Mouse (Mus musculus) Patski (cell line): ENCODE data around the gene Dhx32. TPM values are rescaled to one million over a fixed set of nuclear protein-coding genes. Genes with fewer than 3 reads are reported as not detected.
A peak's percentile ranks its signal among the peaks of the same experiment; 100 is the strongest.

Source experiments
- ATAC-seq: fragments of 100-300 bp; one replicate; pipeline ENCODE4 v1.8.0; 2021
- CTCF ChIA-PET: fragments of 350-600 bp; sonication (Branson Sonifier 250); formaldehyde crosslinking; loops from one replicate; lab custom pipeline; 2022; ENCODE audit warnings: inconsistent platforms; lab: Charles Lee
- POLR2A ChIA-PET: fragments of 350-600 bp; sonication (Branson Sonifier 250); formaldehyde crosslinking; loops from one replicate; lab custom pipeline; 2022; ENCODE audit warnings: antibody characterized with exemption, inconsistent platforms; lab: Charles Lee
- DNase-seq: peaks from one replicate; pipeline ENCODE4 v3.0.0-alpha.2; 2011; ENCODE audit warnings: low read depth, low spot score
- H3K27me3 ChIP-seq: fragments of 371-371 bp; one replicate; pipeline ENCODE4 v1.5.1; 2021
- CTCF ChIP-seq: fragments of 100-300 bp; IDR thresholded peaks from one replicate; pipeline ENCODE4 v1.5.1; 2021
- in situ Hi-C: fragments of 300-500 bp; cut with MboI; formaldehyde crosslinking; loops from 3 replicates; pipeline ENCODE4 v1.11.1; 2018; ENCODE audit warnings: low pct_unique_long_range_greater_than_20kb, mixed read lengths
- polyA plus RNA-seq: library from polyadenylated mRNA; unstranded; gene quantifications from one replicate; pipeline ENCODE4 v1.2.3, GENCODE M21; 2021

Gene Dhx32
- polyA plus RNA-seq, 1 experiment from 2014 or later: 45.6 TPM

- no peak for TF ChIP-seq CTCF
- ChIA-PET POLR2A (interaction anchor here (1.3 to 2.4 kb wide), 2 partner anchors 10 to 18 kb away, joined by 3 to 8 read pairs; no protein-coding TSS in a partner anchor), CTCF (interaction anchor here (1.5 to 2.2 kb wide), 2 partner anchors 19 to 27 kb away, joined by 3 to 7 read pairs; no protein-coding TSS in a partner anchor)
- DNase-seq (no peak), ATAC-seq (no peak)
- no peaks in the 10 kb centered on the region for H3K27me3 ChIP-seq
- in situ Hi-C loops: no loop called here
Measured at GRCm38 (mm10) chr7:133775179-133775578, 7.3 kb downstream of the Dhx32 start.

GRCm38 (mm10) chr7:133768517-133768916 lies 14.0 kb downstream of the Dhx32 start:
- in situ Hi-C loops: no loop called here
- TF ChIP-seq CTCF: no peak
- ATAC-seq (no peak), DNase-seq (no peak)
- no peaks in the 10 kb centered on the region for H3K27me3 ChIP-seq
- ChIA-PET POLR2A (no interaction called here), CTCF (interaction anchor here (1.3 kb wide), 1 partner anchor 41 kb away, joined by 3 read pairs; no protein-coding TSS in a partner anchor)

- no peaks in the 10 kb centered on the region for H3K27me3 ChIP-seq
- in situ Hi-C loops: no loop called here
- TF ChIP-seq CTCF: no peak
- DNase-seq (no peak), ATAC-seq (no peak)
- ChIA-PET POLR2A (no interaction called here), CTCF (interaction anchor here (1.3 kb wide), 1 partner anchor 40 kb away, joined by 3 read pairs; no protein-coding TSS in a partner anchor)
Measured at GRCm38 (mm10) chr7:133768027-133768426, 14.5 kb downstream of the Dhx32 start.

GRCm38 (mm10) chr7:133765849-133766243 lies 16.7 kb downstream of the Dhx32 start:
- no peak for TF ChIP-seq CTCF
- CTCF ChIA-PET: no interaction called here

GRCm38 (mm10) chr7:133765240-133765848 lies 17.2 kb downstream of the Dhx32 start:
- no peak for DNase-seq
- no peak for ATAC-seq
- no peaks in the 10 kb centered on the region for H3K27me3 ChIP-seq
- in situ Hi-C loops: no loop called here
- ChIA-PET CTCF (interaction anchor here (1.4 kb wide), 1 partner anchor 57 kb away, joined by 3 read pairs; the partner anchor contains the start of gene Bccip), POLR2A (interaction anchor here (0.5 to 1.0 kb wide), 3 partner anchors 8 to 11 kb away, joined by 3 read pairs; no protein-coding TSS in a partner anchor)
- no peak for TF ChIP-seq CTCF

More at GRCm38 (mm10) chr7:133765849-133766243, 16.7 kb downstream of the Dhx32 start:
- H3K27me3 ChIP-seq: no peaks in the 10 kb centered on the region
- DNase-seq (no peak), ATAC-seq (no peak)
- in situ Hi-C loops: no loop called here
- POLR2A ChIA-PET: no interaction called here

GRCm38 (mm10) chr7:133764425-133764824 lies 18.1 kb downstream of the Dhx32 start:
- H3K27me3 ChIP-seq: no peaks in the 10 kb centered on the region
- ChIA-PET POLR2A (interaction anchor here (0.9 to 1.0 kb wide), 2 partner anchors 11 to 12 kb away, joined by 3 read pairs; no protein-coding TSS in a partner anchor), CTCF (interaction anchor here (1.4 kb wide), 1 partner anchor 56 kb away, joined by 3 read pairs; the partner anchor contains the start of gene Bccip)
- no peak for TF ChIP-seq CTCF
- DNase-seq: no peak
- in situ Hi-C loops: no loop called here
- ATAC-seq: no peak

- TF ChIP-seq CTCF: no peak
- ATAC-seq: no peak
- ChIA-PET CTCF (interaction anchor here (1.1 to 1.6 kb wide), 4 partner anchors 11 to 79 kb away, joined by 3 to 4 read pairs (median 3); no protein-coding TSS in a partner anchor), POLR2A (no interaction called here)
- no peaks in the 10 kb centered on the region for H3K27me3 ChIP-seq
- no peak for DNase-seq
- in situ Hi-C loops: no loop called here
Measured at GRCm38 (mm10) chr7:133762696-133763095, 19.8 kb downstream of the Dhx32 start.

- CTCF ChIA-PET: no interaction called here
- ATAC-seq (no peak), DNase-seq (no peak)
- in situ Hi-C loops: no loop called here
- no peaks in the 10 kb centered on the region for H3K27me3 ChIP-seq
- no peak for TF ChIP-seq CTCF
- POLR2A ChIA-PET: no interaction called here
Measured at GRCm38 (mm10) chr7:133759611-133760353, 22.7 kb downstream of the Dhx32 start.

GRCm38 (mm10) chr7:133758716-133759115 lies 23.8 kb downstream of the Dhx32 start:
- POLR2A ChIA-PET: no interaction called here

GRCm38 (mm10) chr7:133757961-133758455 lies 24.5 kb downstream of the Dhx32 start:
- H3K27me3 ChIP-seq: no peaks in the 10 kb centered on the region
- no peak for DNase-seq
- no peak for TF ChIP-seq CTCF
- POLR2A ChIA-PET: no interaction called here
- in situ Hi-C loops: no loop called here
- ATAC-seq: peak; percentile 62
- CTCF ChIA-PET: no interaction called here

More at GRCm38 (mm10) chr7:133758716-133759115, 23.8 kb downstream of the Dhx32 start:
- no peaks in the 10 kb centered on the region for H3K27me3 ChIP-seq
- in situ Hi-C loops: no loop called here
- DNase-seq (no peak), ATAC-seq (no peak)
- TF ChIP-seq CTCF: no peak
- CTCF ChIA-PET: no interaction called here
